Mouse (Mus musculus) embryonic facial prominence, embryonic 11.5 days (tissue): ENCODE data around the gene Trim67. TPM values are rescaled to one million over a fixed set of nuclear protein-coding genes. Genes with fewer than 3 reads are reported as not detected.
A peak's percentile ranks its signal among the peaks of the same experiment; 100 is the strongest.

Experiments
- ATAC-seq: fragments of 200-750 bp; cut with Nextera tagmentation; replicated peaks from 2 replicates; pipeline ENCODE4 v1.8.0; 2017; ENCODE audit warnings: low read depth; ENCODE audit not compliant: insufficient number of reproducible peaks, low FRiP score, low TSS enrichment
- DNase-seq: peaks from one replicate; pipeline ENCODE4 v3.0.0-alpha.2; 2015; ENCODE audit warnings: low spot score
- H3K27ac ChIP-seq: fragments of 300-500 bp; sonication (generic); replicated peaks from 2 replicates; pipeline ENCODE4 v1.5.1; 2014; ENCODE audit warnings: mild to moderate bottlenecking, low read depth, low read length, control low read depth
- H3K27me3 ChIP-seq: fragments of 300-500 bp; sonication (generic); 2 replicates; pipeline ENCODE4 v1.6.1; 2014; ENCODE audit warnings: mild to moderate bottlenecking, low read length, moderate library complexity, mixed read lengths; ENCODE audit not compliant: control insufficient read depth, insufficient read depth
- H3K36me3 ChIP-seq: fragments of 300-500 bp; sonication (generic); replicated peaks from 2 replicates; pipeline ENCODE4 v1.6.1; 2014; ENCODE audit warnings: low read depth, mild to moderate bottlenecking, low read length, moderate library complexity, mixed read lengths; ENCODE audit not compliant: control insufficient read depth, insufficient read depth
- H3K4me1 ChIP-seq: fragments of 300-500 bp; sonication (generic); 2 replicates; pipeline ENCODE4 v1.6.1; 2014; ENCODE audit warnings: low read length, mixed read lengths; ENCODE audit not compliant: control insufficient read depth, insufficient read depth
- H3K4me2 ChIP-seq: fragments of 300-500 bp; sonication (generic); 2 replicates; pipeline ENCODE4 v1.6.1; 2014; ENCODE audit warnings: low read depth, mild to moderate bottlenecking, control low read depth, low read length, moderate library complexity
- H3K4me3 ChIP-seq: fragments of 300-500 bp; sonication (generic); 2 replicates; pipeline ENCODE4 v1.5.1; 2014; ENCODE audit warnings: low read depth, low read length, control low read depth
- H3K9ac ChIP-seq: fragments of 300-500 bp; sonication (generic); replicated peaks from 2 replicates; pipeline ENCODE4 v1.6.1; 2014; ENCODE audit warnings: mild to moderate bottlenecking, control low read depth, low read length
- H3K9me3 ChIP-seq: fragments of 300-500 bp; sonication (generic); replicated peaks from 2 replicates; pipeline ENCODE4 v1.6.1; 2016; ENCODE audit warnings: mild to moderate bottlenecking, low read length, inconsistent platforms, mixed read lengths; ENCODE audit not compliant: control insufficient read depth
- WGBS: fragments of 180-500 bp; shearing (Covaris S2); extraction: QIAGEN DNeasy Blood & Tissue Kit; methylation state at CpG from one replicate; pipeline ENCODE4 v1.1.7; 2014; 5-methylcytosine and 5-hydroxymethylcytosine counted together
- polyA plus RNA-seq: library from polyadenylated mRNA; unstranded; fragments of >200 nt; fragmentation: Nextera tagmentation; extraction: Ambion mirVana; gene quantifications from 2 replicates; pipeline ENCODE4 v1.2.1, GENCODE M21; 2014

The Trim67 gene
- polyA plus RNA-seq = 1.2 and 1.4 TPM in 2 replicates

GRCm38 (mm10) chr8:124792708-124793107 lies at the start of gene Trim67:
Trim67 (plus strand) TSS chr8:124793092.
- no peaks in the 10 kb centered on the region for H3K36me3 ChIP-seq
- peak within 1 kb of the TSS; percentile 97 for H3K4me2 ChIP-seq
- H3K27me3 ChIP-seq = peaks cover 39% of the 10 kb centered on the region
- peak within 1 kb of the TSS; percentile 47 for H3K9ac ChIP-seq
- H3K4me3 ChIP-seq = peak within 1 kb of the TSS; percentile 50
- H3K4me1 ChIP-seq = peaks cover 7% of the 10 kb centered on the region; the same call in 1 of the 2 replicates
- under 1% methylated on average over 37 of the region's 39 CpGs for WGBS
- no peaks in the 10 kb centered on the region for H3K9me3 ChIP-seq
- H3K27ac ChIP-seq = peak within 1 kb of the TSS; percentile 38; the same call in 1 of the 2 replicates
- DNase-seq (peak; percentile 86), ATAC-seq (peak; percentile 84)

DNA sequence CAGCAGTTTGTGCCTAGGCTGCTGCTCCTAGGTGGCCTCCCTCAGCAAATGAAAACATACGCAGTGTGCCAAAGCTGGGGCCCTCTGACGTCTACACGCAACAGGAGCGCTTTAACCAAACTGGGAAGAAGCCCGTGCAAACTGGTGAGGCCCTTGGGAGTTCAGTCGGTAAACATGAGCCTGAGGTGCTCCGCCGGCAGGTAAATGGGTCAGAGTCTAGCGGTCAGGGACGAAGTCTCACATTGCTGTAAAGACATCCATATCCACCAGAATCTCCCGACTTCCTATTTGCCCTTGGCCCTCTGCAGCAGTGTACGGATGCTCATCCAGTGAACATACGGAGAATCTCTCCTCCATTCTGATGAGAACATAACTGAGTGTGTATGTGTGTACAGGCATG lies 46.2 kb upstream of the Trim67 start:
- WGBS = 66% methylated on average over 13 of the region's 13 CpGs

GRCm38 (mm10) chr8:124751191-124751590 lies 41.7 kb upstream of the Trim67 start:
- peaks cover 26% of the 10 kb centered on the region for H3K27me3 ChIP-seq
- ATAC-seq (0 out of 2 replicates have a peak, but pooled peaks have one; percentile 16), DNase-seq (peak; percentile 28)
- H3K9ac ChIP-seq = peak overlapping the region; percentile 56
- H3K9me3 ChIP-seq = no peaks in the 10 kb centered on the region
- no peak overlapping the region for H3K27ac ChIP-seq
- H3K4me2 ChIP-seq = peak overlapping the region; percentile 64
- peaks cover 7% of the 10 kb centered on the region; the same call in 1 of the 2 replicates for H3K4me1 ChIP-seq
- peak overlapping the region; percentile 46 for H3K4me3 ChIP-seq
- under 1% methylated on average over 30 of the region's 31 CpGs for WGBS
- H3K36me3 ChIP-seq = no peaks in the 10 kb centered on the region

More for the DNA sequence above, 46.2 kb upstream of the Trim67 start:
- Histone ChIP-seq H3K4me3 (no peak overlapping the region), H3K4me2 (no peak overlapping the region), H3K36me3 (no peaks in the 10 kb centered on the region), H3K4me1 (peaks cover 7% of the 10 kb centered on the region; the same call in 1 of the 2 replicates), H3K27ac (no peak overlapping the region), H3K27me3 (peaks cover 15% of the 10 kb centered on the region), H3K9me3 (no peaks in the 10 kb centered on the region), H3K9ac (no peak overlapping the region)
- no peak for ATAC-seq
- DNase-seq = no peak

DNA sequence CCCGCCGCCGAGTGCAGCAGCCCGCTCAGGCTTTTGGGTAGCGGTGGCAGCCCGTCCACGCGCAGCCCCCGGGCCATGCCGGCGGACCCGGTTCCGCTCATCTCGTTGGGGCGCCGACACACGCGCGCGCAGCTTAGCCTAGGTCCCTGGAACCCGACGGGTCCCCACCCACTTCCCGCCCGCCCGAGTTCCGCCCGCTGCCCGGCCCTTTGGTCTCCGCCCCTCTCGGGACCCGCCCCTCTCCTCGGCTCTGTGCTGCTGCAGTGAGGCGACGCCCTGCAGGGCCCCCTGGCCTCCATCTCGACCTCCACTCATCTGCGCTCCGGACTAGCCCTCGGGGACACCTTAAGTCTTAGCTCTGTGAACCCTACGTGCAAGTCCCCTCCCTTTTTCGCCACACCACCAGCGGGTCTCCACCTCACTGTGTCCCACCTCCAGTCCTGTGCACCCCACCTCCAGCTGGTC lies 41.2 kb upstream of the Trim67 start, which contains the start of gene Fam89a:
TSS of gene Fam89a (minus strand) at position 124 of the 465 bp plus-strand sequence.
- 1% methylated on average over 40 of the region's 41 CpGs for WGBS
- Histone ChIP-seq H3K4me3 (peak within 1 kb of the TSS; percentile 46), H3K27ac (no peak within 1 kb of the TSS), H3K9me3 (no peaks in the 10 kb centered on the region), H3K9ac (peak within 1 kb of the TSS; percentile 56), H3K36me3 (no peaks in the 10 kb centered on the region), H3K4me1 (peaks cover 7% of the 10 kb centered on the region; the same call in 1 of the 2 replicates), H3K4me2 (peak within 1 kb of the TSS; percentile 64), H3K27me3 (peaks cover 26% of the 10 kb centered on the region)
- DNase-seq = peak; percentile 73
- peak; percentile 86 for ATAC-seq

- Histone ChIP-seq H3K9me3 (no peaks in the 10 kb centered on the region), H3K4me1 (peaks cover 7% of the 10 kb centered on the region; the same call in 1 of the 2 replicates), H3K9ac (no peak overlapping the region), H3K4me3 (no peak overlapping the region), H3K36me3 (no peaks in the 10 kb centered on the region), H3K27ac (no peak overlapping the region), H3K4me2 (no peak overlapping the region), H3K27me3 (peaks cover 26% of the 10 kb centered on the region)
- no peak for ATAC-seq
- 31% methylated on average over 21 of the region's 21 CpGs for WGBS
- DNase-seq = no peak
Observed at GRCm38 (mm10) chr8:124752325-124752862, 40.5 kb upstream of the Trim67 start.

GRCm38 (mm10) chr8:124754101-124754791 lies 38.6 kb upstream of the Trim67 start:
- H3K9ac ChIP-seq = no peak overlapping the region
- no peak overlapping the region for H3K27ac ChIP-seq
- WGBS = 15% methylated on average over 11 of the region's 11 CpGs
- no peaks in the 10 kb centered on the region for H3K36me3 ChIP-seq
- peaks cover 7% of the 10 kb centered on the region; the same call in 1 of the 2 replicates for H3K4me1 ChIP-seq
- H3K27me3 ChIP-seq = peaks cover 26% of the 10 kb centered on the region
- DNase-seq (no peak), ATAC-seq (no peak)
- no peak overlapping the region for H3K4me3 ChIP-seq
- no peak overlapping the region for H3K4me2 ChIP-seq
- H3K9me3 ChIP-seq = no peaks in the 10 kb centered on the region

GRCm38 (mm10) chr8:124754792-124755190 lies 38.1 kb upstream of the Trim67 start:
- Histone ChIP-seq H3K9ac (no peak overlapping the region), H3K4me1 (peaks cover 7% of the 10 kb centered on the region; the same call in 1 of the 2 replicates), H3K9me3 (no peaks in the 10 kb centered on the region), H3K27ac (no peak overlapping the region), H3K27me3 (peaks cover 26% of the 10 kb centered on the region), H3K4me2 (no peak overlapping the region), H3K36me3 (no peaks in the 10 kb centered on the region), H3K4me3 (no peak overlapping the region)
- no peak for DNase-seq
- no peak for ATAC-seq
- 36% methylated on average over 4 of the region's 4 CpGs for WGBS

DNA sequence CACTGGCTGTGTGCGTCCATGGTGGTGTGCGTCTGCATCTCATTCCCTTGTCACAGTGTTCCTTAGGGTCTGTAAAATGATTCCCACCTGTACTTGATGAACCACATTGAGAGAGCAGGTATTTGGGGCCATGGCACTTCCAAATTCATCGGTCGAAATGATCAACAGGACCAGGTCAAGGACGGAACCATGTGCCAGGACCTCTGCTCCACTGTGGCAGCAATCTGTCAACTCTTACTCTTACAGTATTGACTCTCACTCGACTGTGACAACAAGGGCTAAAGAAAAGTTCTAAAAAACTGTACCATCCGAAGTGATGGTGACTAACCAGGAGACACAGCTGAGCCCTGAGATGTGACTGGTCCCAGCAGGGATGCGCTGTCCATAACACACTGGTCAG lies 37.4 kb upstream of the Trim67 start:
- no peak for ATAC-seq
- H3K9ac ChIP-seq = no peak overlapping the region
- no peaks in the 10 kb centered on the region for H3K36me3 ChIP-seq
- H3K4me2 ChIP-seq = no peak overlapping the region
- H3K27me3 ChIP-seq = peaks cover 22% of the 10 kb centered on the region
- H3K27ac ChIP-seq = no peak overlapping the region
- 78% methylated on average over 8 of the region's 8 CpGs for WGBS
- no peaks in the 10 kb centered on the region for H3K9me3 ChIP-seq
- peaks cover 7% of the 10 kb centered on the region; the same call in 1 of the 2 replicates for H3K4me1 ChIP-seq
- H3K4me3 ChIP-seq = no peak overlapping the region
- DNase-seq = no peak
